Mouse (Mus musculus) C2C12 (cell line): ENCODE measurements around the gene Ppp1r7.

Experiments used
- CEBPB ChIP-seq: IDR thresholded peaks from one replicate; pipeline ENCODE4 v1.6.1; 2011; ENCODE audit warnings: low read depth, mild to moderate bottlenecking, control low read depth, moderate library complexity
- CTCF ChIP-seq: IDR thresholded peaks from one replicate; pipeline ENCODE4 v1.5.1; 2011; ENCODE audit not compliant: control insufficient read depth, insufficient read depth, insufficient read length
- MAX ChIP-seq: IDR thresholded peaks from one replicate; pipeline ENCODE4 v1.6.1; 2011; ENCODE audit warnings: mild to moderate bottlenecking, control low read depth
- MYOG ChIP-seq: IDR thresholded peaks from one replicate; pipeline ENCODE4 v1.6.1; 2011; ENCODE audit not compliant: control insufficient read depth, insufficient read length; ENCODE audit errors: extremely low read depth
- USF1 ChIP-seq: IDR thresholded peaks from one replicate; pipeline ENCODE4 v1.6.1; 2011; ENCODE audit warnings: low read depth, mild to moderate bottlenecking, control low read depth, moderate library complexity

- TF ChIP-seq CTCF = no peak
- TF ChIP-seq MAX = no peak
- TF ChIP-seq USF1 = no peak
- TF ChIP-seq CEBPB = no peak
- TF ChIP-seq MYOG = no peak
Measured at GRCm38 (mm10) chr1:93347176-93347575, 4.5 kb downstream of the Ppp1r7 start.
